Mouse (Mus musculus): ENCODE data around the gene Wdfy2. TPM values are rescaled to one million over a fixed set of nuclear protein-coding genes. Genes with fewer than 3 reads are reported as not detected.

Gene Wdfy2
- polyA plus RNA-seq, 1 experiment from 2014 or later, result 12.1 TPM

DNA sequence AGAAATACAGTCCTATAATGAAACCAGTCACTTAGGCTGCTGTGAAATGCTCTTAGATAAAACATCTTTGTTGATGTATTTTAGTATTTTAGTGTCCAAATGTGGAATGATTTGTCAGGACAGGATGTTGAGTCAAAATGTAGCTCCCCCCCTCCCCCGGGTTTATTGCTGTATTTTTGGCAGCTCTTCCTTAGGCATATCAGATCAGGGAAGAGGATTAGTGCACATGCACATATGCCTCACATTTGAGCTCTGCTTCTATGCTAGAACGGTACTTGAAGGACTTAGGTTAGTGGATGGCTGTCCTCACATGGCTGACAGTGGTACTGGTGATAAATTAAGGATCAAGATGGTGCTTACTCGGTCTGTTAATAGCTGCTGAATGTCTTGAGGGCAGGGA lies 18.4 kb downstream of the Wdfy2 start:
- Histone ChIP-seq H3K4me1 (ENCODE audit: control insufficient read depth, insufficient read depth, low read length) (no peaks in the 10 kb centered on the region), H3K36me3 (ENCODE audit: control insufficient read depth, insufficient read depth, low read length) (no peaks in the 10 kb centered on the region), H3K27ac (ENCODE audit: low read depth, low read length) (no peak overlapping the region), H3K27me3 (ENCODE audit: control insufficient read depth, insufficient read depth, low read length) (no peaks in the 10 kb centered on the region), H3K4me3 (ENCODE audit: low read length) (no peak overlapping the region), H3K9ac (ENCODE audit: low read depth, low read length) (no peak overlapping the region), H3K9me3 (ENCODE audit: control insufficient read depth, low read length) (no peaks in the 10 kb centered on the region), H3K4me2 (replicated peaks; ENCODE audit: low read depth, low read length) (no peak overlapping the region)
- WGBS, result 54% methylated on average over 3 of the region's 3 CpGs
- ATAC-seq (ENCODE audit: low FRiP score, low TSS enrichment), result no peak

- no peak overlapping the region for H3K9ac ChIP-seq (ENCODE audit: low read depth, low read length)
- H3K36me3 ChIP-seq (ENCODE audit: control insufficient read depth, insufficient read depth, low read length), result no peaks in the 10 kb centered on the region
- whole genome bisulfite sequencing, result 90% methylated on average over 5 of the region's 5 CpGs
- no peak overlapping the region for H3K4me2 ChIP-seq (replicated peaks; ENCODE audit: low read depth, low read length)
- H3K9me3 ChIP-seq (ENCODE audit: control insufficient read depth, low read length), result no peaks in the 10 kb centered on the region
- no peak overlapping the region for H3K4me3 ChIP-seq (ENCODE audit: low read length)
- no peaks in the 10 kb centered on the region for H3K4me1 ChIP-seq (ENCODE audit: control insufficient read depth, insufficient read depth, low read length)
- no peak overlapping the region for H3K27ac ChIP-seq (ENCODE audit: low read depth, low read length)
- no peak for ATAC-seq (ENCODE audit: low FRiP score, low TSS enrichment)
- H3K27me3 ChIP-seq (ENCODE audit: control insufficient read depth, insufficient read depth, low read length), result no peaks in the 10 kb centered on the region
Observed at GRCm38 (mm10) chr14:62856490-62856889, 19.0 kb downstream of the Wdfy2 start.

DNA sequence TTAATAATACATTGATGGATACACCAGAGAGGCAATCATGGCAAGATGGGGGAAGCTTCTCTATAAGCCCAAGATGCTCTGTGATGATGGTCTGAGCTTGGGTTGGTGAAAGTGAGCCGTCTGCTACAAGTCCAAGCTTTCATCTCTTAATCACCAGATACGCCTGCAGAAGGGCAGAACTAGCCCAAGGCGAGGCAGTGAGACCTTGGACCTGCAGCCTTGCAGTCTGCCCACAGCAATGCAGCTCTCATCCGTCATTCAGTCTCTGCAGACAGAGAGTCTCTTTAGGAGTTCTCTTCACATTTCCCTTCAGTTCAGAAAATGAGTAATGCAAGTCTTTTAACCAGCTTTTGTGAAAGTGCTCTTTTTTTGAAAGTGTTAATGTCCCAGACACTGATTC lies 20.4 kb downstream of the Wdfy2 start:
- Histone ChIP-seq H3K4me3 (ENCODE audit: low read length) (no peak overlapping the region), H3K4me1 (ENCODE audit: control insufficient read depth, insufficient read depth, low read length) (no peaks in the 10 kb centered on the region), H3K9me3 (ENCODE audit: control insufficient read depth, low read length) (no peaks in the 10 kb centered on the region), H3K27me3 (ENCODE audit: control insufficient read depth, insufficient read depth, low read length) (no peaks in the 10 kb centered on the region), H3K27ac (ENCODE audit: low read depth, low read length) (no peak overlapping the region), H3K9ac (ENCODE audit: low read depth, low read length) (no peak overlapping the region), H3K36me3 (ENCODE audit: control insufficient read depth, insufficient read depth, low read length) (no peaks in the 10 kb centered on the region), H3K4me2 (replicated peaks; ENCODE audit: low read depth, low read length) (no peak overlapping the region)
- ATAC-seq (ENCODE audit: low FRiP score, low TSS enrichment), result no peak
- 71% methylated on average over 4 of the region's 4 CpGs for WGBS

DNA sequence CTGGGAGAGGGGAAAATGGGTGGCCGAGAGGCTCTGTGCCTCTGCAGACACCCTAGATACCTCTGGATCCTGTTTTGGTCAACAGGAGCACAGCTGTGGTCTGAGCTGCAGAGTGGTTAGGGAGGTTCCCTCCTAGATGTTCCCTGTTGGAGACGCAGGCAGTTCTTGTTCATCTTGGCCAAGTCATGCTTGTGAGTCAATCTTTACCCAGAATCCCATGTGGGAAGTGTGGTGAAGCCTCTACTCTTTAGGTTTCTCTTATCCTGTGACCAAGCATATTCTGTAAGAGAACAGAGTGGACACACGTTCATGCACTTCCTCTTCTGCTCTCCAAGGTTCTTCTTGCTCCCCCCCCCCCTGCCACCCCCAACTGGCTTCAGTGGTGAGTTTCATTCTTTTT lies 20.8 kb downstream of the Wdfy2 start:
- H3K9ac ChIP-seq (ENCODE audit: low read depth, low read length), result no peak overlapping the region
- H3K4me1 ChIP-seq (ENCODE audit: control insufficient read depth, insufficient read depth, low read length), result no peaks in the 10 kb centered on the region
- WGBS, result 79% methylated on average over 3 of the region's 3 CpGs
- no peaks in the 10 kb centered on the region for H3K36me3 ChIP-seq (ENCODE audit: control insufficient read depth, insufficient read depth, low read length)
- ATAC-seq (ENCODE audit: low FRiP score, low TSS enrichment), result no peak
- no peaks in the 10 kb centered on the region for H3K27me3 ChIP-seq (ENCODE audit: control insufficient read depth, insufficient read depth, low read length)
- H3K27ac ChIP-seq (ENCODE audit: low read depth, low read length), result no peak overlapping the region
- no peaks in the 10 kb centered on the region for H3K9me3 ChIP-seq (ENCODE audit: control insufficient read depth, low read length)
- H3K4me2 ChIP-seq (replicated peaks; ENCODE audit: low read depth, low read length), result no peak overlapping the region
- H3K4me3 ChIP-seq (ENCODE audit: low read length), result no peak overlapping the region

DNA sequence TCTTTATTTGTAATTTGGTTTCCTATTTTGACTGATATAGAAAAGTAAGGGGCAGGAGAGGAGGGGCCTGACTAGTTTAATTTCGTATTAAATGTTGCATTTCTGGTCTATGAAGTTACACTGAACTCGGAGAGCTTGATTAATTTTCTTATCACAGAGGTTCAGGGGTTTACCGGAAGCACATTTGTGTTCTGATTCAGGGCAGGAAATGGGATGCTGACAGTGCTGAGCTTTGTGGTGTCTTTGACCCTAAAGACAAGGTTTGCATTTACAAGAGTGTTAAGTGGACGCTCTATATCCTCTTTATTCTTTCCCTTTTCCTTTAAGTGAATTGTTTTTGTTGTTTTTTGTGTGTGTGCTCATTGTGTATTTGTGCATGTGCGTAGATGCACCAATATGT lies 25.1 kb downstream of the Wdfy2 start:
- H3K4me3 ChIP-seq (ENCODE audit: low read length), result no peak overlapping the region
- H3K27me3 ChIP-seq (ENCODE audit: control insufficient read depth, insufficient read depth, low read length), result no peaks in the 10 kb centered on the region
- H3K27ac ChIP-seq (ENCODE audit: low read depth, low read length), result no peak overlapping the region
- H3K4me1 ChIP-seq (ENCODE audit: control insufficient read depth, insufficient read depth, low read length), result 0 out of 2 replicates have a peak, but pooled peaks cover 2% of the 10 kb centered on the region
- 79% methylated on average over 5 of the region's 5 CpGs for WGBS
- no peaks in the 10 kb centered on the region for H3K9me3 ChIP-seq (ENCODE audit: control insufficient read depth, low read length)
- H3K4me2 ChIP-seq (replicated peaks; ENCODE audit: low read depth, low read length), result no peak overlapping the region
- no peak for ATAC-seq (ENCODE audit: low FRiP score, low TSS enrichment)
- no peaks in the 10 kb centered on the region for H3K36me3 ChIP-seq (ENCODE audit: control insufficient read depth, insufficient read depth, low read length)
- H3K9ac ChIP-seq (ENCODE audit: low read depth, low read length), result no peak overlapping the region

- Histone ChIP-seq H3K4me1 (ENCODE audit: control insufficient read depth, insufficient read depth, low read length) (0 out of 2 replicates have a peak, but pooled peaks cover 2% of the 10 kb centered on the region), H3K27ac (ENCODE audit: low read depth, low read length) (no peak overlapping the region), H3K27me3 (ENCODE audit: control insufficient read depth, insufficient read depth, low read length) (no peaks in the 10 kb centered on the region), H3K4me2 (replicated peaks; ENCODE audit: low read depth, low read length) (no peak overlapping the region), H3K9ac (ENCODE audit: low read depth, low read length) (no peak overlapping the region), H3K36me3 (ENCODE audit: control insufficient read depth, insufficient read depth, low read length) (no peaks in the 10 kb centered on the region), H3K9me3 (ENCODE audit: control insufficient read depth, low read length) (no peaks in the 10 kb centered on the region), H3K4me3 (ENCODE audit: low read length) (no peak overlapping the region)
- WGBS, result 36% methylated on average over 1 of the region's 1 CpGs
- no peak for ATAC-seq (ENCODE audit: low FRiP score, low TSS enrichment)
Observed at GRCm38 (mm10) chr14:62864254-62864653, 26.8 kb downstream of the Wdfy2 start.

DNA sequence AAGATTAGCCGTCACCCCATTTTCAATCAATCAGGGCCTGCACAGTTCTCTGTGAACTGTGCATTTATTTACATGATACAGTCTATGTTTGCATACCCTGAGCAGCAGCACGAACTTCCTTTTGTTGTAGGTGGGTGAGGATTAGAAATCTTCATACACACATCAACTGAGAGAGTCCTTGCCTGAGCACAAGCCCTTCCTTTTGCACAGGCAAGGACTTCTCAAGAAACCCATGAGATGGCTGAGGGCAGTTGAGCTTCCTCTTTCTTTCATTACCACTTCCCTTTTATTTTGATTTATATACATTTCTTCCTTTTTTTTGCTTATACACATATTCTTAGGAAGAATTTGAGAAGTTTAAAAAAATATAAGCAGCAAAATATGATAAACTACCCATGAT lies 27.9 kb downstream of the Wdfy2 start:
- no peak overlapping the region for H3K4me3 ChIP-seq (ENCODE audit: low read length)
- no peak overlapping the region for H3K9ac ChIP-seq (ENCODE audit: low read depth, low read length)
- no peak overlapping the region for H3K4me2 ChIP-seq (replicated peaks; ENCODE audit: low read depth, low read length)
- no peak overlapping the region for H3K27ac ChIP-seq (ENCODE audit: low read depth, low read length)
- no peaks in the 10 kb centered on the region for H3K36me3 ChIP-seq (ENCODE audit: control insufficient read depth, insufficient read depth, low read length)
- 0 out of 2 replicates have a peak, but pooled peaks cover 2% of the 10 kb centered on the region for H3K4me1 ChIP-seq (ENCODE audit: control insufficient read depth, insufficient read depth, low read length)
- no peaks in the 10 kb centered on the region for H3K27me3 ChIP-seq (ENCODE audit: control insufficient read depth, insufficient read depth, low read length)
- peaks cover 1% of the 10 kb centered on the region; the same call in 1 of the 2 replicates for H3K9me3 ChIP-seq (ENCODE audit: control insufficient read depth, low read length)
- 82% methylated on average over 2 of the region's 2 CpGs for WGBS
- no peak for ATAC-seq (ENCODE audit: low FRiP score, low TSS enrichment)

DNA sequence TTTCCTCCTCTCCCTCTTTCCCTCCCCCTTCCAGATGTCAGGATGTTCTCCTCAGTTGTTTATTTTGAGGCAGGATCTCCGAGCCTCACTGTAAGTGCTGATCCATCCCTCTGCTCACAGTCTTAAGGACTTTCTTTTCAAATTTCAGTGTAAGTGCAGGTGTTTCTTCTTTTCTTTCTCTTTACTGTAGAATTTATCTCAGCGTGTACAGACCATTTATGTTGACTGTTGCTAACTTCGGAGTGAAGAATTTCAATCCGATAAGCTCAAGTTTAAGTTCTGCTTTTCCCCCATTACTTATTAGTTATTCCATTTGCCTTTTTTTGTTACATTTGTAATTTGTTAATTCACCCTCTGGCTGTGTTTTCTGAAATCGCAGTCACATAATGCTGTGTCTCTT lies 29.6 kb downstream of the Wdfy2 start:
- H3K36me3 ChIP-seq (ENCODE audit: control insufficient read depth, insufficient read depth, low read length), result no peaks in the 10 kb centered on the region
- no peaks in the 10 kb centered on the region for H3K27me3 ChIP-seq (ENCODE audit: control insufficient read depth, insufficient read depth, low read length)
- WGBS, result 78% methylated on average over 5 of the region's 5 CpGs
- peaks cover 7% of the 10 kb centered on the region; the same call in 1 of the 2 replicates for H3K9me3 ChIP-seq (ENCODE audit: control insufficient read depth, low read length)
- H3K4me2 ChIP-seq (replicated peaks; ENCODE audit: low read depth, low read length), result no peak overlapping the region
- H3K9ac ChIP-seq (ENCODE audit: low read depth, low read length), result no peak overlapping the region
- 0 out of 2 replicates have a peak, but pooled peaks cover 2% of the 10 kb centered on the region for H3K4me1 ChIP-seq (ENCODE audit: control insufficient read depth, insufficient read depth, low read length)
- ATAC-seq (ENCODE audit: low FRiP score, low TSS enrichment), result no peak
- H3K27ac ChIP-seq (ENCODE audit: low read depth, low read length), result no peak overlapping the region
- no peak overlapping the region for H3K4me3 ChIP-seq (ENCODE audit: low read length)

GRCm38 (mm10) chr14:62867576-62867975 lies 30.1 kb downstream of the Wdfy2 start:
- Histone ChIP-seq H3K36me3 (ENCODE audit: control insufficient read depth, insufficient read depth, low read length) (no peaks in the 10 kb centered on the region), H3K27me3 (ENCODE audit: control insufficient read depth, insufficient read depth, low read length) (no peaks in the 10 kb centered on the region), H3K27ac (ENCODE audit: low read depth, low read length) (no peak overlapping the region), H3K4me3 (ENCODE audit: low read length) (no peak overlapping the region), H3K4me2 (replicated peaks; ENCODE audit: low read depth, low read length) (no peak overlapping the region), H3K4me1 (ENCODE audit: control insufficient read depth, insufficient read depth, low read length) (0 out of 2 replicates have a peak, but pooled peaks cover 2% of the 10 kb centered on the region), H3K9ac (ENCODE audit: low read depth, low read length) (no peak overlapping the region), H3K9me3 (ENCODE audit: control insufficient read depth, low read length) (peaks cover 7% of the 10 kb centered on the region; the same call in 1 of the 2 replicates)
- 75% methylated on average over 1 of the region's 1 CpGs for WGBS
- ATAC-seq (ENCODE audit: low FRiP score, low TSS enrichment), result no peak
